Mouse (Mus musculus): ENCODE data around the gene Zbtb16.

GRCm38 (mm10) chr9:48849531-48849930 is 13.5 kb upstream of the Zbtb16 start:
- TF ChIP-seq CTCF (conservative IDR thresholded peaks at IDR 0.05; ENCODE audit: insufficient read depth, insufficient read length, low read depth, low read length) (no peak), POLR2A (IDR thresholded peaks at IDR 0.05; ENCODE audit: low read depth, low read length) (no peak)

All from kidney, adult 2 months (tissue).